Mouse (Mus musculus) cerebellum, adult 11 months (tissue): ENCODE measurements around the gene Rho.
A peak's percentile ranks its signal among the peaks of the same experiment; 100 is the strongest.

Experiments
- DNase-seq: peaks from one replicate; pipeline ENCODE4 v3.0.0; 2022

Rho gene

GRCm38 (mm10) chr6:115931639-115932038 lies at the start of gene Rho:
Rho (plus strand) TSS chr6:115931748.
- DNase-seq = no peak

- DNase-seq = no peak
Observed at GRCm38 (mm10) chr6:115884018-115884417, 47.5 kb upstream of the Rho start.

- DNase-seq = no peak
Observed at GRCm38 (mm10) chr6:115886894-115887293, 44.7 kb upstream of the Rho start.

GRCm38 (mm10) chr6:115888296-115888695 lies 43.3 kb upstream of the Rho start:
- no peak for DNase-seq

- DNase-seq = no peak
Observed at GRCm38 (mm10) chr6:115890601-115891000, 40.9 kb upstream of the Rho start.

GRCm38 (mm10) chr6:115891061-115891460 lies 40.5 kb upstream of the Rho start:
- no peak for DNase-seq

GRCm38 (mm10) chr6:115891497-115892061 lies 40.0 kb upstream of the Rho start:
- DNase-seq = peak; percentile 43

- DNase-seq = no peak
Observed at GRCm38 (mm10) chr6:115892363-115892762, 39.2 kb upstream of the Rho start.

GRCm38 (mm10) chr6:115896346-115896745 lies 35.2 kb upstream of the Rho start:
- no peak for DNase-seq

GRCm38 (mm10) chr6:115897117-115897516 lies 34.4 kb upstream of the Rho start:
- no peak for DNase-seq

GRCm38 (mm10) chr6:115897926-115898520 lies 33.5 kb upstream of the Rho start:
- DNase-seq = no peak

GRCm38 (mm10) chr6:115901062-115901461 lies 30.5 kb upstream of the Rho start:
- peak; percentile 82 for DNase-seq

- no peak for DNase-seq
Observed at GRCm38 (mm10) chr6:115901489-115901931, 30.0 kb upstream of the Rho start.

- no peak for DNase-seq
Observed at GRCm38 (mm10) chr6:115902545-115902944, 29.0 kb upstream of the Rho start.

- no peak for DNase-seq
Observed at GRCm38 (mm10) chr6:115905568-115905967, 26.0 kb upstream of the Rho start.

- DNase-seq = no peak
Observed at GRCm38 (mm10) chr6:115906455-115906854, 25.1 kb upstream of the Rho start.

- DNase-seq = no peak
Observed at GRCm38 (mm10) chr6:115906871-115907270, 24.7 kb upstream of the Rho start.

GRCm38 (mm10) chr6:115908421-115908982 lies 23.0 kb upstream of the Rho start:
- no peak for DNase-seq

GRCm38 (mm10) chr6:115909052-115909451 lies 22.5 kb upstream of the Rho start:
- DNase-seq = no peak

- DNase-seq = no peak
Observed at GRCm38 (mm10) chr6:115909940-115910339, 21.6 kb upstream of the Rho start.

- DNase-seq = no peak
Observed at GRCm38 (mm10) chr6:115911763-115912162, 19.8 kb upstream of the Rho start.

GRCm38 (mm10) chr6:115913482-115913881 lies 18.1 kb upstream of the Rho start:
- DNase-seq = no peak

GRCm38 (mm10) chr6:115914511-115915202 lies 16.9 kb upstream of the Rho start:
- DNase-seq = peak; percentile 55
